Mouse (Mus musculus): ENCODE results near the gene Ankrd33b. TPM values are rescaled to one million over a fixed set of nuclear protein-coding genes. Genes with fewer than 3 reads are reported as not detected.
A peak's percentile ranks its signal among the peaks of the same experiment; 100 is the strongest.

The Ankrd33b gene
- total and polyA plus RNA-seq, 3 experiments: 50.0 to 69.6 (median 60.3) TPM

DNA sequence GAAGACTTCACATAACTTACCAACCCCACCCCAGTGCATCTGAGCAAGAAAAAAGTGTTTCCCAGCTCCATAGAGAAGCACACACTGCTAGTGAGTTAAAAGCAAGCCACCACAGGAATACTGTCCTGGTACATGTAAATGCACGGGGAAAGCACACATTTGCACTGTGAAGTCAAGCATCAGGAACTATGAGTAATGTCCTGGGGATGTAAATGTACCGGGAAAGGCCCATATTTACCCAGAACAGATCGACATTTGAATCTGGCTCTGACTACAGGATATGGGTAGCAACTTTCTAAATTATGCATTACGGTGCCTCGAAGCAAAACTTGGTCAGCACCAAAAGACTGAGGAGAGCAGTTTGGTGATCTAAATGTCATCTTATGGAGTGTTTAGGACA is 18.5 kb downstream of the Ankrd33b start (continued):
- TF ChIP-seq MXI1 (IDR thresholded peaks at IDR 0.05; ENCODE audit: low read depth, low read length) (no peak; the same call in 1 of the 2 replicates), CHD1 (IDR thresholded peaks at IDR 0.05; ENCODE audit: low read depth, low read length) (peak; percentile 54), ZC3H11A (IDR thresholded peaks at IDR 0.05; ENCODE audit: low read depth, low read length) (no peak)

DNA sequence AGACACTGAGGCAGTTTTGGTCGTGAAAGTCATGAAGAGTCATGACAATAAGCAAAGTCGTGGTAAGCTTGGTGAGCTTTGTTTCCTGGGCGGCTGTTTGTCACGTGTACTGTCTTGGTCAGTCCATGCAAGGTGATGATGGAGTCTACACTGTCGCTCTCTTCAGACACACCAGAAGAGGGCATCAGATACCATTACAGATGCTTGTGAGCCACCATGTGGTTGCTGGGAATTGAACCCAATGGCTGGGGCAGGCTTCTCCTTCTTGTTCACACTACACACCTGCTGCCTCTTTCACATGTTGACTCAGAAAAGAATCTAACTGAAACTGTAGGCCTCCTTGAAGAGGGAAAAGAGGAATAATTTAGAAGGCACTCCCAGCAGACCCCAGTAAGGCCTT is 19.3 kb downstream of the Ankrd33b start:
- H3K79me2 ChIP-seq (replicated peaks; ENCODE audit: control insufficient read depth, extremely low read depth, insufficient read depth, poor library complexity, severe bottlenecking): peaks cover 80% of the 10 kb centered on the region
- dilution Hi-C loops (cut with MboI; ENCODE audit: extremely low pct_ligation_motif_present, extremely low pct_unique_long_range_greater_than_20kb, low sequenced_read_pairs) (no loop called here), in situ Hi-C loops (cut with MboI; ENCODE audit: low pct_ligation_motif_present, low pct_unique_long_range_greater_than_20kb, low sequenced_read_pairs) (no loop called here)
- peak overlapping the region; percentile 74 for H3K4me2 ChIP-seq (ENCODE audit: insufficient read depth, low read depth, poor library complexity, severe bottlenecking)
- H3K4me3 ChIP-seq (replicated peaks in 1 of 3; ENCODE audit: low read depth in 2 of 3, low read length in 2 of 3, poor library complexity in 1 of 3): no peak overlapping the region
- H3K27ac ChIP-seq (ENCODE audit: insufficient read depth, low read depth): peak overlapping the region; percentile 97
- H3K4me1 ChIP-seq (ENCODE audit: control insufficient read depth in 1 of 2, insufficient read depth in 2 of 2): peaks cover 45 to 94% of the 10 kb centered on the region in 2 experiments
- peak overlapping the region; percentile 10 for H3K9ac ChIP-seq (ENCODE audit: insufficient read depth, low read depth)
- peak; percentile 75 for DNase-seq (ENCODE audit: extremely low read depth)
- H3K27me3 ChIP-seq (replicated peaks): no peaks in the 10 kb centered on the region
- H3K9me3 ChIP-seq (replicated peaks; ENCODE audit: low read length): no peaks in the 10 kb centered on the region
- TF ChIP-seq RAD21 (IDR thresholded peaks at IDR 0.05; ENCODE audit: low read depth, low read length): peak; percentile 66
- peak; percentile 90 for TF ChIP-seq IRF4 (IDR thresholded peaks at IDR 0.05; ENCODE audit: low read depth, low read length)
- TF ChIP-seq ZKSCAN1 (IDR thresholded peaks at IDR 0.05; ENCODE audit: borderline replicate concordance, low read depth, low read length): no peak
- TF ChIP-seq CTCF (conservative IDR thresholded peaks at IDR 0.05 in 1 of 2, IDR thresholded peaks at IDR 0.05 in 1 of 2; ENCODE audit: low read depth in 2 of 2, low read length in 2 of 2): peak; percentile 11 to 82; a peak in 2 of 4 replicates
- peak; percentile 92 for TF ChIP-seq MAX (IDR thresholded peaks at IDR 0.05; ENCODE audit: low read length)
- peak; percentile 71; the same call in 1 of the 2 replicates for TF ChIP-seq MXI1 (IDR thresholded peaks at IDR 0.05; ENCODE audit: low read depth, low read length)
- TF ChIP-seq POLR2AphosphoS2 (IDR thresholded peaks at IDR 0.05; ENCODE audit: low read depth, low read length): no peak
- peak; percentile 98 for TF ChIP-seq MYC (IDR thresholded peaks at IDR 0.05; ENCODE audit: low read depth, low read length)
- no peak for TF ChIP-seq GABPA (IDR thresholded peaks at IDR 0.05; ENCODE audit: insufficient replicate concordance, low read depth, low read length)
- peak; percentile 69 for TF ChIP-seq ETS1 (conservative IDR thresholded peaks at IDR 0.05; ENCODE audit: low read depth, low read length)
- TF ChIP-seq USF1 (IDR thresholded peaks at IDR 0.05; ENCODE audit: low read depth, low read length): peak; percentile 47
- TF ChIP-seq JUND (conservative IDR thresholded peaks at IDR 0.05; ENCODE audit: low read depth, low read length): no peak
- peak; percentile 70 for TF ChIP-seq SIN3A (IDR thresholded peaks at IDR 0.05; ENCODE audit: low read length)
- TF ChIP-seq BHLHE40 (IDR thresholded peaks at IDR 0.05; ENCODE audit: low read depth, low read length): peak; percentile 95
- peak; percentile 56 for TF ChIP-seq EP300 (IDR thresholded peaks at IDR 0.05; ENCODE audit: low read length)
- TF ChIP-seq USF2 (conservative IDR thresholded peaks at IDR 0.05; ENCODE audit: low read depth, low read length): peak; percentile 50; the same call in 1 of the 2 replicates
- TF ChIP-seq SMC3 (IDR thresholded peaks at IDR 0.05; ENCODE audit: low read depth, low read length): peak; percentile 65
- peak; percentile 20; the same call in 1 of the 2 replicates for TF ChIP-seq JUN (IDR thresholded peaks at IDR 0.05; ENCODE audit: insufficient read depth, low read depth, low read length)
- TF ChIP-seq PAX5 (IDR thresholded peaks at IDR 0.05; ENCODE audit: low read length): no peak
- no peak for TF ChIP-seq ZC3H11A (IDR thresholded peaks at IDR 0.05; ENCODE audit: low read depth, low read length)
- TF ChIP-seq RCOR1 (conservative IDR thresholded peaks at IDR 0.05; ENCODE audit: low read depth, low read length): no peak
- TF ChIP-seq POLR2A (IDR thresholded peaks at IDR 0.05; ENCODE audit: low read depth, low read length): no peak
- no peak for TF ChIP-seq TBP (conservative IDR thresholded peaks at IDR 0.05; ENCODE audit: low read depth, low read length)
- TF ChIP-seq TCF12 (IDR thresholded peaks at IDR 0.05; ENCODE audit: low read depth, low read length): peak; percentile 55; the same call in 1 of the 2 replicates
- H3K36me3 ChIP-seq (replicated peaks in 1 of 2; ENCODE audit: control insufficient read depth in 1 of 2, insufficient read depth in 1 of 2, low read length in 1 of 2): peaks cover 25 to 60% of the 10 kb centered on the region in 2 experiments
